Mouse (Mus musculus): Measurements from ENCODE around the gene Bbs5. TPM values are rescaled to one million over a fixed set of nuclear protein-coding genes. Genes with fewer than 3 reads are reported as not detected.

The Bbs5 gene
- 3.6 and 3.9 TPM in 2 replicates for polyA plus RNA-seq (2015; fragmentation: Nextera tagmentation; extraction: Ambion mirVana)

DNA sequence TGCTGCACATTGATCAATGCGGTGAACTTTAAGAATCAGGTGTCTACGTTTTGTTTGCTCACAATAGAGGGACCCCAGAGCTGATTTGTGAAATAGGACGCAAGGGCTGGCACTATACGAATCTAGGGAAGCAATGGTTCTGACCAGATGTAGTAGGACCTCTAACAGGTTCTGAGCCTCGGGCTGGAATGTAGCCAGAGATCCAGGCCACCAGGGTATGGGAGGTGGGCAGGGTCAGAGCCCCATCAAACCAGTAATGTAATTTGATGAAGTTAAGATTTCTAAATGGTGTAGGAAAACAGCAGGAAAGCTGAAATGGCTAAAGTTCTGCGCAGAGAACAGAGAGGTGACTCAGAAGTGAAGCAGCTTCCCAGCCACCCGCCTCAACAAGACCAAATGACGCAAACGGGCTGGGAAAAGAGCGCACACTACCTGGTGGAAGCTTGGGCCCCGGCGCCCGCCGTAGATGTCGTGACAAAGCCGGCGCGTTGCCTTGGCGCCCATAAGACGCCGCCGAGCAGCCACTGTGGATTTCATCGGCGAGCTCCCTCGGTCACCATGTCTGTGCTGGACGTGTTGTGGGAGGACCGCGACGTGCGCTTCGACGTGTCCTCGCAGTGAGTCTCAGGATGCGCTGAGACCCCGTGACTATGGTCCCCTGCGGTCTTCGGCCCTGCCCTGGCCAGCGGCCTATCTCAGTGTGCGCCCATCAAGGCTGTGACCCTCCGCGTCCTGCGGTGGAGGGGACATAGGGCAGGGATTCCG is at the start of gene Bbs5:
Gene Bbs5, plus strand, starts transcription at position 446 of the 765 bp plus-strand sequence.
- TF ChIP-seq CTCF (IDR thresholded peaks at IDR 0.05; ENCODE audit: low read depth): no peak
- no peaks in the 10 kb centered on the region for H3K9me3 ChIP-seq (ENCODE audit: low read length)
- peak; percentile 90 for DNase-seq
- no peaks in the 10 kb centered on the region for H3K36me3 ChIP-seq (replicated peaks; ENCODE audit: insufficient read depth, low read length)
- H3K27ac ChIP-seq (ENCODE audit: low read depth): no peak within 1 kb of the TSS
- peaks cover 4% of the 10 kb centered on the region for H3K4me1 ChIP-seq (ENCODE audit: insufficient read depth)
- H3K9ac ChIP-seq (replicated peaks): peak within 1 kb of the TSS; percentile 64
- peak; percentile 99 for ATAC-seq
- no peaks in the 10 kb centered on the region for H3K27me3 ChIP-seq (ENCODE audit: insufficient read depth, low read length)
- WGBS (ENCODE audit: insufficient replicate concordance): 4% methylated on average over 43 of the region's 43 CpGs
- H3K4me3 ChIP-seq (ENCODE audit: low read depth, low read length): peak within 1 kb of the TSS; percentile 68
- H3K4me2 ChIP-seq (ENCODE audit: low read depth, low read length): peak within 1 kb of the TSS; percentile 92

DNA sequence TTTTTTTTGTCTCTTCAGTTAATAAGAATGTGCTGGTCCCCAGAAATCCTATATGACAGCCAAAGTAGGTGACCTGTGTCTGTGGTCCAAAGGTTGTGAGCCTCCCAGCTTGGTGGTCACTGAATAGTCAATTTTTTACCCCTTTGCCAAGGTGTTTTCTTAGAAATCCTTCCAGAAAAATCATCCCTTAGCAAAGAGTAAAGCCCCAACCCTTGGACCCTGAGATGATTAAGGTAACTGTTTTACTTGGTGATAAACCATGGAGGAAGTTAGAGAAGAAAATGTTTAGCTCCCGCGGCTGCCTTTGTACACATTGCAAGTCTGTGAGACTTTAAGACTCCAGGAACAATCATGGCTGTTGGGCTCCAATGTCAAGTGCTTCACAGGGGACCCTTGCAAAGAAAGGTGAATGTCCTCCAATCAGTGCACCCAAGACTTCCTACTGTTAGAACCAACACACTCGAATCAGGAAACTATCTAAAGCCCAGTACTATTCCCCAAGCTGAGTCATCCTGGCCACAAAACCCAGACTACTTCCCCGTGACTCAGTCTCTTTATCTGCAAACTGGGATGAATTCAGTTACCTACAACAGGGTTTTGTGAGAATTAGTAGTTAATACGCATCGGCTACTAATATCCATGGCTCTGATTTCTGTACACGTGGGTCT is 43.1 kb upstream of the Bbs5 start:
- Histone ChIP-seq H3K4me3 (ENCODE audit: low read depth, low read length) (no peak overlapping the region), H3K9ac (replicated peaks) (no peak overlapping the region), H3K36me3 (replicated peaks; ENCODE audit: insufficient read depth, low read length) (no peaks in the 10 kb centered on the region), H3K27me3 (ENCODE audit: insufficient read depth, low read length) (no peaks in the 10 kb centered on the region), H3K27ac (ENCODE audit: low read depth) (no peak overlapping the region), H3K9me3 (ENCODE audit: low read length) (no peaks in the 10 kb centered on the region), H3K4me1 (ENCODE audit: insufficient read depth) (no peaks in the 10 kb centered on the region), H3K4me2 (ENCODE audit: low read depth, low read length) (no peak overlapping the region)
- ATAC-seq (no peak), DNase-seq (no peak)
- 71% methylated on average over 7 of the region's 7 CpGs for WGBS (ENCODE audit: insufficient replicate concordance)
- TF ChIP-seq EP300 (IDR thresholded peaks at IDR 0.05; ENCODE audit: low read depth): no peak
- TF ChIP-seq CTCF (IDR thresholded peaks at IDR 0.05; ENCODE audit: low read depth): no peak

DNA sequence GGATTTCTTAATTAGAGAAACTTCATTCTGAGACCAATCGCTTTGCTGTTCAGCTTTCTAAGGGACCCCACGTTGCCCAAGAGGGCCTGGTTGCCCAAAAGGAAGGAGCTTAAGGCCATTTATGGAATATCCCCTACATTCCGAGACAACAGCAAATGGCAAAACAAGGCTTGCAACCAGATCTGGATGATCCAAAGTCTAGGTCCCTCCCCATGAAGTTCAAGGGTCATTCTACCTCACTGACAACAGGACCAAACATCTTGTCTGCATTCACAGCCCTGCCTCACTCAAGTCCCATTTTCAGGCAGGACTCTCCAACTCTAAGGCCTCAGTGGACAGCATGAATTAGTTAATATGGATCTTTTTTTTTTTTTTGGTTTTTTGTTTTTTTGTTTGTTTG is 40.4 kb upstream of the Bbs5 start:
- no peak overlapping the region for H3K4me3 ChIP-seq (ENCODE audit: low read depth, low read length)
- TF ChIP-seq EP300 (IDR thresholded peaks at IDR 0.05; ENCODE audit: low read depth): no peak
- TF ChIP-seq CTCF (IDR thresholded peaks at IDR 0.05; ENCODE audit: low read depth): no peak
- H3K36me3 ChIP-seq (replicated peaks; ENCODE audit: insufficient read depth, low read length): no peaks in the 10 kb centered on the region
- H3K4me1 ChIP-seq (ENCODE audit: insufficient read depth): no peaks in the 10 kb centered on the region
- H3K9ac ChIP-seq (replicated peaks): no peak overlapping the region
- WGBS (ENCODE audit: insufficient replicate concordance): 66% methylated on average over 3 of the region's 3 CpGs
- no peak for DNase-seq
- no peak for ATAC-seq
- H3K4me2 ChIP-seq (ENCODE audit: low read depth, low read length): no peak overlapping the region
- H3K9me3 ChIP-seq (ENCODE audit: low read length): no peaks in the 10 kb centered on the region
- no peaks in the 10 kb centered on the region for H3K27me3 ChIP-seq (ENCODE audit: insufficient read depth, low read length)
- no peak overlapping the region for H3K27ac ChIP-seq (ENCODE audit: low read depth)

DNA sequence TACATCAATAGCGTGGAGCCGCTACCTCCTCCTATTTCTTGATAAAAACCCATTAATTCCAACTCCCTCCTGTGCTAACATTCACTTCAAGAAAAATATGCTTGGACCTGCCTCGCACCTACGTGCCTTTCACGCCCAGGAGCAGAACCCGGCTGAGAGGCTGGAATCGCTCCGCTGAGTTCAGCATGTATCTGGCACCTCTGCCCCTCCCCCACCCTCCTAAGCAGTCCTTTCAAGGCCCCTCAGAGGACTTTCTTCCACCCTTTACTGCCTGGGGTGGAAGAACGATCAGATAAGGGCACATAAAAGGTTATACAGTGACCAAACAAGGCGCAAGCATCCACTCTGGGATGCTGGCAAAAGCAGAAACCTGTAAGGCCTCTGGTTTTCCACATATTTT is 34.7 kb upstream of the Bbs5 start:
- ATAC-seq (no peak), DNase-seq (no peak)
- Histone ChIP-seq H3K9ac (replicated peaks) (no peak overlapping the region), H3K27ac (ENCODE audit: low read depth) (no peak overlapping the region), H3K36me3 (replicated peaks; ENCODE audit: insufficient read depth, low read length) (no peaks in the 10 kb centered on the region), H3K9me3 (ENCODE audit: low read length) (no peaks in the 10 kb centered on the region), H3K27me3 (ENCODE audit: insufficient read depth, low read length) (no peaks in the 10 kb centered on the region), H3K4me2 (ENCODE audit: low read depth, low read length) (no peak overlapping the region), H3K4me3 (ENCODE audit: low read depth, low read length) (no peak overlapping the region), H3K4me1 (ENCODE audit: insufficient read depth) (no peaks in the 10 kb centered on the region)
- 36% methylated on average over 10 of the region's 10 CpGs for WGBS (ENCODE audit: insufficient replicate concordance)
- TF ChIP-seq EP300 (IDR thresholded peaks at IDR 0.05; ENCODE audit: low read depth): no peak
- no peak for TF ChIP-seq CTCF (IDR thresholded peaks at IDR 0.05; ENCODE audit: low read depth)

DNA sequence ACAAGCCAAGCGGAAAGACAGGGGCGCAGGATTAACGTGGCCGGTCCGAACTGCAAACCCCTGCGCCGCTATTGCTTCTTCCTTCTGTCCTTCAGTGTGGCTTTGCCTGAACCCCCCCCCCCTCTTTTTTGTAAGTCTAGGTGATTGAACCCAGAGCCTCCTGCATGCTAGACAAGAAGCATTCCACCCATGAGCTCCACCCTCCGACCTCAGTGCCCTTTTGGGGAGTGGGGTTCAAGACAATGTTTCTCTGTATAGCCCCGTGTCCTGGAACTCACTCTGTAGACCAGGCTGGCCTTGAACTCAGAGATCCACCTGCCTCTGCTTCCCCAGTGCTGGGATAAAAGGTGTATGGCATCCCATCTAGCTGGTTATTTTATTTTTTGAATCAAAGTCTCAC is 34.3 kb upstream of the Bbs5 start:
- Histone ChIP-seq H3K9me3 (ENCODE audit: low read length) (no peaks in the 10 kb centered on the region), H3K27ac (ENCODE audit: low read depth) (no peak overlapping the region), H3K9ac (replicated peaks) (no peak overlapping the region), H3K36me3 (replicated peaks; ENCODE audit: insufficient read depth, low read length) (no peaks in the 10 kb centered on the region), H3K4me2 (ENCODE audit: low read depth, low read length) (no peak overlapping the region), H3K4me1 (ENCODE audit: insufficient read depth) (no peaks in the 10 kb centered on the region), H3K4me3 (ENCODE audit: low read depth, low read length) (no peak overlapping the region), H3K27me3 (ENCODE audit: insufficient read depth, low read length) (no peaks in the 10 kb centered on the region)
- ATAC-seq (no peak), DNase-seq (no peak)
- WGBS (ENCODE audit: insufficient replicate concordance): 58% methylated on average over 9 of the region's 9 CpGs
- TF ChIP-seq EP300 (IDR thresholded peaks at IDR 0.05; ENCODE audit: low read depth) (no peak), CTCF (IDR thresholded peaks at IDR 0.05; ENCODE audit: low read depth) (no peak)

DNA sequence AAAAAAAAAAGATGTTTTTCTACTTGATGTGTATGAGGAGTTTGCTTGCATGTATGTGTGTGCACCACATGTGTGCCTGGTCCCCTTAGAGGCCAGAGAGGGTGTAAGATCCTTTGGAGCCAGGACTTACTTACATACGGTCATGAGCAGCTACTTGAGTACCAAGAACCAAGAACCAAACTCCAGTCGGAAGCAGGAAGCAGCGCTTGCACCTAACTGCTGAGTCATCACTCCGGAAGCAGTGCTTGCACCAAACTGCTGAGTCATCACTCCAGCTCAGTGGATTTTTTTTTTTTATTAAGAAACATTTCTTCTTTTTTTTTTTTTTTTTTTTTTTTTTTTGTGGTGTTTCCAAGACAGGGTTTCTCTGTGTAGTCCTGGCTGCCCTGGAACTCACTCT is 33.7 kb upstream of the Bbs5 start:
- no peak for ATAC-seq
- H3K4me3 ChIP-seq (ENCODE audit: low read depth, low read length): no peak overlapping the region
- no peaks in the 10 kb centered on the region for H3K27me3 ChIP-seq (ENCODE audit: insufficient read depth, low read length)
- no peak overlapping the region for H3K27ac ChIP-seq (ENCODE audit: low read depth)
- H3K9ac ChIP-seq (replicated peaks): no peak overlapping the region
- TF ChIP-seq EP300 (IDR thresholded peaks at IDR 0.05; ENCODE audit: low read depth) (no peak), CTCF (IDR thresholded peaks at IDR 0.05; ENCODE audit: low read depth) (no peak)
- no peaks in the 10 kb centered on the region for H3K36me3 ChIP-seq (replicated peaks; ENCODE audit: insufficient read depth, low read length)
- H3K4me1 ChIP-seq (ENCODE audit: insufficient read depth): no peaks in the 10 kb centered on the region
- H3K4me2 ChIP-seq (ENCODE audit: low read depth, low read length): no peak overlapping the region
- H3K9me3 ChIP-seq (ENCODE audit: low read length): no peaks in the 10 kb centered on the region
- peak; percentile 27 for DNase-seq
- 32% methylated on average over 4 of the region's 4 CpGs for WGBS (ENCODE audit: insufficient replicate concordance)

All from liver, postnatal 0 days (tissue).